In the genomic region with DNA sequence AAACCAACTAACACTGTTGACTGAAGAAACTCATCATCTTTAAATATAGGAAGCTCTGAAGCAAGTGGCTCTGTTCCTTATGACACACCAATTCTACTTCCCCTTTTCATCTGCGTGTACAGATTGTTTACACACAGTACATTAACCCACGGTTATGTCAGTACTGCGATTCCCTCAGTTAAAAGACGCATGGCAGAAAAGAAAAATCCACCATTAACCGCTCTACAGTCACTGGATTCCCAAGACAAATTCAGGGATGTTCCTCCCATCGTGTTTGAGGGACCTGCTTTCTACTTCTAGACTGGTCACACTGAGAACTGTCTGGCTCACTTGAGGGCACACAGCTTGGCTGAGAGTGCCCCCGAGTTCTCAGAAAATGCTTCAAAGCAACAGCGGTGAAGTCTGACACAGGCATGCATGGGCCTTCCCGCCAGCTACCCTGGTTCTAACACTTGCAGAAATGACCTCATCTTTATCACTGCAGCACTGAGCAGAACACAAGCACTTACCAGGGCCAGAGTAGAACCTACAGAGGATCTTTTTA, we compare ENCODE assay signal across 8 mouse cellular contexts. TPM values are rescaled to one million over a fixed set of nuclear protein-coding genes. Genes with fewer than 3 reads are reported as not detected.
DNase-seq lines count a peak whose midpoint lies in the region; ATAC-seq and TF ChIP-seq lines count a peak whose summit lies in the region.

No protein-coding gene starts in this region.

- peaks cover 28% of the 10 kb centered on the region for H3K4me1 ChIP-seq in heart, embryonic 13.5 days
- peaks cover 5% of the 10 kb centered on the region for H3K4me1 ChIP-seq in bone marrow, adult 2 months (ENCODE audit: control insufficient read depth, insufficient read depth, low read length)
- peaks cover 24% of the 10 kb centered on the region for H3K4me1 ChIP-seq in midbrain, embryonic 15.5 days

- no peak for TF ChIP-seq POLR2A in bone marrow, adult 2 months (IDR thresholded peaks at IDR 0.05; ENCODE audit: borderline replicate concordance, control insufficient read depth, low read depth, low read length)

- H3K27me3 ChIP-seq in heart, embryonic 13.5 days (replicated peaks) = no peaks in the 10 kb centered on the region
- no peaks in the 10 kb centered on the region for H3K27me3 ChIP-seq in midbrain, embryonic 15.5 days (replicated peaks)

- no peak for TF ChIP-seq CTCF in bone marrow, adult 2 months (IDR thresholded peaks at IDR 0.05; ENCODE audit: control insufficient read depth, insufficient read depth, low read length)

- no peaks in the 10 kb centered on the region for H3K36me3 ChIP-seq in heart, embryonic 13.5 days
- no peaks in the 10 kb centered on the region; the same call in 1 of the 2 replicates for H3K36me3 ChIP-seq in midbrain, embryonic 15.5 days (replicated peaks)

- WGBS in heart, embryonic 13.5 days = 53% methylated on average over 9 of the region's 9 CpGs
- WGBS in bone marrow, adult 2 months = 4% methylated on average over 9 of the region's 9 CpGs
- WGBS in midbrain, embryonic 15.5 days = 75% methylated on average over 9 of the region's 9 CpGs

- peak overlapping the region; percentile 27 for H3K4me2 ChIP-seq in heart, embryonic 13.5 days
- H3K4me2 ChIP-seq in midbrain, embryonic 15.5 days = peak overlapping the region; percentile 59

- no peaks in the 10 kb centered on the region for H3K9me3 ChIP-seq in heart, embryonic 13.5 days
- H3K9me3 ChIP-seq in midbrain, embryonic 15.5 days = no peaks in the 10 kb centered on the region

- peak overlapping the region; percentile 56 for H3K9ac ChIP-seq in heart, embryonic 13.5 days
- H3K9ac ChIP-seq in midbrain, embryonic 15.5 days = no peak overlapping the region

- no peak for ATAC-seq in heart, embryonic 13.5 days (ENCODE audit: extremely low read depth, insufficient number of reproducible peaks, low FRiP score, low TSS enrichment)
- no peak for ATAC-seq in midbrain, embryonic 15.5 days (replicated peaks)

- 0 out of 2 replicates have a peak overlapping the region, but pooled peaks have one; percentile 20 for H3K4me3 ChIP-seq in heart, embryonic 13.5 days
- peak overlapping the region; percentile 36 for H3K4me3 ChIP-seq in bone marrow, adult 2 months (replicated peaks; ENCODE audit: control insufficient read depth, low read depth, low read length)
- H3K4me3 ChIP-seq in midbrain, embryonic 15.5 days = peak overlapping the region; percentile 100

- no peak for DNase-seq in heart, adult 9 months (ENCODE audit: low spot score in 2 of 2)
- DNase-seq in induced T-regulatory cell, adult 2 months (ENCODE audit: low read depth) = peak; percentile 67
- no peak for DNase-seq in urinary bladder, postnatal 36 days (ENCODE audit: low spot score in 2 of 2)
- no peak for DNase-seq in layer of hippocampus, adult 11-12 months (ENCODE audit: low spot score)
- DNase-seq in gastrocnemius, adult 18-20 months (ENCODE audit: low spot score) = no peak

- peak overlapping the region; percentile 75 for H3K27ac ChIP-seq in heart, embryonic 13.5 days (replicated peaks)
- H3K27ac ChIP-seq in bone marrow, adult 2 months (ENCODE audit: control insufficient read depth, insufficient read depth, low read depth, low read length, poor library complexity) = peak overlapping the region; percentile 90
- no peak overlapping the region for H3K27ac ChIP-seq in midbrain, embryonic 15.5 days

RNA-seq across cellular contexts. Expression of gene Tspan13, which starts 2.7 kb away (rescaled TPM):
- polyA plus RNA-seq in heart, embryonic 13.5 days (2015; fragmentation: Nextera tagmentation; extraction: Ambion mirVana) = 59.6 and 61.8 TPM in 2 replicates
- polyA plus RNA-seq in bone marrow, adult 2 months (2011; ENCODE audit: insufficient read depth, insufficient read length, low replicate concordance, missing spikeins) = 18.3 and 22.2 TPM in 2 replicates
- polyA plus RNA-seq in midbrain, embryonic 15.5 days (2015; fragmentation: Nextera tagmentation; extraction: Ambion mirVana) = 391 and 416 TPM in 2 replicates
- total RNA-seq in gastrocnemius, adult 18-20 months (2021) = 10 to 100 TPM; 18.9 to 23.8 TPM

RNA-seq across cellular contexts. Expression of gene Agr2, which starts 46.9 kb away (rescaled TPM):
- polyA plus RNA-seq in heart, embryonic 13.5 days (2015; fragmentation: Nextera tagmentation; extraction: Ambion mirVana) = 0.32 and 0.65 TPM in 2 replicates
- polyA plus RNA-seq in bone marrow, adult 2 months (2011; ENCODE audit: insufficient read depth, insufficient read length, low replicate concordance, missing spikeins) = not detected in 2 replicates
- 2.0 TPM in 1 of 2 replicates, not detected in the other for polyA plus RNA-seq in midbrain, embryonic 15.5 days (2015; fragmentation: Nextera tagmentation; extraction: Ambion mirVana)
- total RNA-seq in gastrocnemius, adult 18-20 months (2021) = not detected

Comparison
In these comparisons a context has a peak if more than half of its experiments do, and no peak if none do; other contexts are left out.
1. H3K4me3 ChIP-seq: peak in every context shown above with its lines; median percentile 100 in midbrain, embryonic 15.5 days; 36 in bone marrow, adult 2 months; 20 in heart, embryonic 13.5 days.